Mouse (Mus musculus): ENCODE measurements around the gene Hist4h4.

Gene Hist4h4

DNA sequence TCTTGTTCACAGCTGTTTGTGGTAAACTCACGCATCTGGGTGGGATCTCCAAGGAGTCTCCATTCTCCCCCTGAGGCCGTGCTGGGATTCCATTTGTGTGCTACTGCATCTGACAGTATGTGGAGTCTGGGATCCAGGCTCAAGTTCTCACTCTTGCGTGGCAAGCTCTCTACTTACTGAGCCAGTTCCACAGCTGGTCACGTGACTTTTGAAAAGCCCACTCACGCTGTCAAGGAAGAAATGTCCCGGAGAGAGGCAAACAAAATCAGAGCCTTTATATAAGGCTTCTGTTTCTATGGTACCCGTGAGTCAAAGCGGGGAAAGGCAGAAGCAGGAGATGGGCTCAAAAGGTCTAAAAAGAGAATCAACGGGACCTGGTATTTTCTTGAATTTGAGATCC is 21.5 kb downstream of the Hist4h4 start:
- no peak for DNase-seq (ENCODE audit: low read depth, low spot score)

DNA sequence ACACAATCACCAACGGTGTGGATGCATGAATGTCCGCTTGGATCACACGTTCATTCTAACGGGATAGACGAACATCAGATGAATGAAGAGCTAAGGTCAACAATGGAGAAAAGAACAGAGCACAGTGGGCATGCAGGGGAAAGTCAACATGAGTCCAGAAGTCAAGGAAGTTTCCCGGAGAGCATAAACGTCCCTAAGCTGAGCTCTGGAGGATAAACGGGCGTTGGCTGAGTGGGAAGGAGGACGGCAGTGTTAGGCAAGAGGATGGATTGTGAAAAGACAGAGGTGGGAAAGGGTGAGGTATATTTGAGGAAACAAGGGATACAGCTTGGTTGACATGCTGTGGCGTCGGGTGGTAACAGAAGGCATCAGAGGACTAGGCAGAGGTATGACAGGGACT is 22.1 kb downstream of the Hist4h4 start:
- DNase-seq (ENCODE audit: low read depth, low spot score) = no peak

DNA sequence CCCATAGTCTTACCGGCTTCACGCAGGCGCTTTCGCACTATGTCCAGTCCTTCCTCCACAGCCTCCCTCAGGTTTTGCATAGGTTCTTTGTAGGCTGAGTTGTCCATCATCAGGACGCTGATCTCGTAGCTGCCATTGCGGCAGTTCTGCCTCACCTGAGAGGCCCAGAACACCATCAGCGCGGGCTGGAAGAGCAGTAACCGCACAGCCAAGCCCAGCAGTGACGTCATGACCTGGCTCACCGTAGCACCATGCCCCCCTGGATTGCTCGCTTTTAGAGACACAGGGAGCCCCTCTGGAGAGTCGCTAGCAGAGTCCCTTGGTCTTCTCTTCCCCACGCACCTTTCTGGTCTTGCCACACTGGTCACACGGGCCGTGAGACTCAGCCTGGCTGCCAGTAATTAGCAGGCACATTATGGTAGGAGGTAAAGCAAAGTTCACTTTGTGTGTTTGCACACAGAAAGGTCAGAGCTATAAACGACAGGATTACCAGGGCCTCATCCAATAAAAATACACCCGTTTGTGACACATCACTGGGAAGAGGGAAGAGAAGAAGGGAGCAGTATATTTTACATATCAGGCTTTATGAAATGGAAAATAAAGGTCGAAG is 22.7 kb downstream of the Hist4h4 start, which contains the start of gene Gucy2c:
Gene Gucy2c, minus strand, starts transcription at position 389 of the 610 bp plus-strand sequence.
- DNase-seq (ENCODE audit: low read depth, low spot score) = no peak

DNA sequence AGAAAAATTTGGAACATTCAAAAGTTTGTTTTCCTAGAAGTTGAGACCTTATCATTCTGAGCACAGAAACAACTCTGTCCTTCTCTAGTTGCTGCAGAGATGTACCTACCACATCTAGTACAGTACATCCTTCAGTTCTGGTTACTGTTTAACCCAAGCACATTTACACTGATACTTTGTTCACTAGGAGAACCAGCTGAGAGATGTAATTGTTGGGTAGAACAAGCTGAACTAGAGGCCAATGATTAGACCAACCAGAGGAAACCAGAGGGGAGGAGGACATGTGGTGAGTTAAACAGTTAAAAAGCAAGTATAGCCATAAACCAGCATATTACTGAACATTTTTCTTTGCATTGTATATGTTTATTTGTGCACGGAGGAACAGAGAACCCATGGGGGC is 27.8 kb downstream of the Hist4h4 start:
- no peak for DNase-seq (ENCODE audit: low read depth, low spot score)

DNA sequence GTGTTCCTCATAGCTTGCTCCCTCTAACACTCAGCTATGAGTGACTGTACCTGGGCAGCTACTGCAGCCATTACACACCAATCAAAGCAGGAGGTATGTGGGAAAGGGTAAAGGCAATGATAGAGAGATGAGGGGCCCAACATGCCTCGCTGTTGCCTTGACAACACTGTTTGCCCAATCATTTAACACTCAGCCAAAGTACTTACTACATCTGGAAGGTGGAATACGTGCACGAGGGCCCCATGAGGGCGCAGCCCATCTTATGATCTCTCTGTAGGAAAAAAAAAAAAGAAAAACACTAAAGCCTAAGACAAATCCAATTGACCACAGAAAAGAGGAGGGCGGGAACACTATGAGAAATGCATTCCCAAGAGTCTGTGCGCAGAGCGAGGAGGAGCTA is 34.4 kb downstream of the Hist4h4 start:
- DNase-seq (ENCODE audit: low read depth, low spot score) = no peak

DNA sequence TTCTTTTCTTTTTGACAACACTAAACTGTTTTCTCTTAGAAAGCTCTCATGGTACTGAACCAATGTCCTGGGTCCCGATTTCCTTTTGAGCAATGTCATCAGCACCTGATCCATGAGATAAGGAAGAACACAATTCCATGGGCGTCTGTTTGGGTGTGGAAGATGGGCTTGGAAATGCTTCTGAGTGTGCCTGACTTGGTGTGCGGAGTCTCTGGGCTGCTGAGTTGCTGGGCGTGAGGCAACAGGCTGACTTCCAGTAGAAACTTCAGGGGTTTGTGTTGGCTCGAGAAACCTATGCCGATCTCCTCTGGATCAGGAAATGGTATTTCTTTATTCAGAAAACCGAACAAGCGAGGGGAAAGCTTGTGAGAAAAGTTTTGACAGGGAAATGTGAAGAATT is 35.1 kb downstream of the Hist4h4 start:
- DNase-seq (ENCODE audit: low read depth, low spot score) = no peak

DNA sequence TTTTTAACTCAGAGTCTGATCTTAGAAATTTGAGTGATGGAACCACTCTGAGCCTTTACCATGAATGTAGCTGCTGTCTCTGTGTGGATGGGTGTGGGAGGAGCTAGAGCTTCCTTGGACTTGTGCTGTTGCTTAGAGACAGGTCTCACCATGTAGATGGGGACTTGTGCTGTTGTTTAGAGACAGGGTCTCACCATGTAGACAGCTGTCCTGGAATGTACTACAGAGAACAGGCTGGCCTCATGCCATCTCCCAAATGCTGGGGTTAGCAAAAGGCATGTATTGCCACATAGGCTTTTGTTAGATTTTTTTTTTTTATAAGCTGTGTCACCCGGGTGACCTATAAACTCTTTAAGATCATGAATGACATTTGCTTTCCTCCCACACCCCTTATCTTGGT is 40.3 kb downstream of the Hist4h4 start:
- no peak for DNase-seq (ENCODE audit: low read depth, low spot score)
